Mouse (Mus musculus) lung, embryonic 16.5 days (tissue): ENCODE results near the gene Tm4sf19. TPM values are rescaled to one million over a fixed set of nuclear protein-coding genes. Genes with fewer than 3 reads are reported as not detected.
"Not testable (repeated sequence)": the region's sequence is repeated elsewhere in the genome, so short reads cannot be mapped to it uniquely, and the experiment has no call there.

Experiments
- ATAC-seq: fragments of 200-750 bp; cut with Nextera tagmentation; 2 replicates; pipeline ENCODE4 v1.8.0; 2017; ENCODE audit warnings: low read depth, mild to moderate bottlenecking, moderate library complexity
- H3K27ac ChIP-seq: fragments of 300-500 bp; sonication (generic); 2 replicates; pipeline ENCODE4 v1.5.1; 2014; ENCODE audit warnings: mild to moderate bottlenecking, control low read depth, low read length
- H3K27me3 ChIP-seq: fragments of 300-500 bp; sonication (generic); 2 replicates; pipeline ENCODE4 v1.6.1; 2014; ENCODE audit warnings: low read depth, low read length, mixed read lengths; ENCODE audit not compliant: control insufficient read depth, insufficient read depth
- H3K36me3 ChIP-seq: fragments of 300-500 bp; sonication (generic); 2 replicates; pipeline ENCODE4 v1.6.1; 2014; ENCODE audit warnings: low read length; ENCODE audit not compliant: control insufficient read depth, insufficient read depth
- H3K4me1 ChIP-seq: fragments of 300-500 bp; sonication (generic); replicated peaks from 2 replicates; pipeline ENCODE4 v1.6.1; 2014; ENCODE audit warnings: low read length, mixed read lengths; ENCODE audit not compliant: control insufficient read depth, insufficient read depth
- H3K4me2 ChIP-seq: fragments of 300-500 bp; sonication (generic); 2 replicates; pipeline ENCODE4 v1.6.1; 2014; ENCODE audit warnings: low read depth, low read length, control low read depth
- H3K4me3 ChIP-seq: fragments of 300-500 bp; sonication (generic); 2 replicates; pipeline ENCODE4 v1.5.1; 2014; ENCODE audit warnings: mild to moderate bottlenecking, low read length, control low read depth
- H3K9ac ChIP-seq: fragments of 300-500 bp; sonication (generic); 2 replicates; pipeline ENCODE4 v1.6.1; 2014; ENCODE audit warnings: low read length, control low read depth
- H3K9me3 ChIP-seq: fragments of 300-500 bp; sonication (generic); 2 replicates; pipeline ENCODE4 v1.6.1; 2016; ENCODE audit warnings: low read length; ENCODE audit not compliant: control insufficient read depth
- WGBS: fragments of 180-500 bp; shearing (Covaris S2); extraction: QIAGEN DNeasy Blood & Tissue Kit; methylation state at CpG from one replicate; pipeline ENCODE4 v1.1.7; 2014; 5-methylcytosine and 5-hydroxymethylcytosine counted together
- polyA plus RNA-seq: library from polyadenylated mRNA; unstranded; fragments of >200 nt; fragmentation: Nextera tagmentation; extraction: Ambion mirVana; gene quantifications from 2 replicates; pipeline ENCODE4 v1.2.1, GENCODE M21; 2015

Gene Tm4sf19
- polyA plus RNA-seq, 1 experiment from 2014 or later = not detected

DNA sequence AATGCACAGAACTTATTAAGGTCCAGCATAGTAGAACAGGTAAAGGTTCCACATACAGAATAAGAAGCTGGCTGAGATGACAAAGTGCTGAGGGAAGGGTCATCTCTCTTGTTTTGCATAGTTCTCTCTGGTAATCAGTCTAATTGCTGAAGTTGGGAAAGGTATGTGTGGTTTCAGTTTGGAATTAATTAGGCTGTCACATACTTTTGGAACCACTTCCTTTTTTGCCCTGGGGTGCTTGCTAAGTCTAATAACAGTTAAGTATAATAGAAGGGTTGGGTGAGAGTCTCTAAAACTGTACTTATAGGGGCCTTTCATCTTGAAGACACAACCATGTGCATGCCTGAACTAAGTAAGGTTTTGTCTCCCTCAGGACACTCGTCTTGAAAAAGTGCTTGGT lies 36.4 kb downstream of the Tm4sf19 start:
- no peak overlapping the region for H3K4me3 ChIP-seq
- H3K36me3 ChIP-seq = no peaks in the 10 kb centered on the region
- no peak overlapping the region for H3K27ac ChIP-seq
- peaks cover 15% of the 10 kb centered on the region for H3K4me1 ChIP-seq
- no peak for ATAC-seq
- 50% methylated on average over 1 of the region's 1 CpGs for WGBS
- H3K9ac ChIP-seq = no peak overlapping the region
- no peaks in the 10 kb centered on the region for H3K9me3 ChIP-seq
- no peak overlapping the region for H3K4me2 ChIP-seq
- no peaks in the 10 kb centered on the region for H3K27me3 ChIP-seq

DNA sequence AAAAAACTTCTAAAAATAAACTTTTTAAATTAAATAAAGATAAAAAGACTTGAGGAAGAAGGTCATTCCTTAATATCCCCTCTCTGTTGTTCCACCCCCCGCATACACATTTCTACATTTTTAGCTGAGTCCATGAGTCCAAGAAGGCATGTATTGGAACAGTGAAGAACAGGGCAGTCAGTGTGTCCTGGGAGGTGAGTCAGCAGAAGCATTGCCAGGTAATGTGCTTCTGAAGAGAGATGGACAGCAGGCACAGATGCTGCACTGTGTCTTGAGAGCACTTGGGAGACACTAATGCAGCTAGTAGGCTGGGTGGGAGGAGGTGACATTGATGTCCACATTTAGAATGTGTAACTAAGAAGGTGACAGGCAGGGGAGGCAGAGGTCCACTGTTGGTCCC lies 37.0 kb downstream of the Tm4sf19 start:
- no peak overlapping the region for H3K4me3 ChIP-seq
- no peak overlapping the region for H3K27ac ChIP-seq
- no peak overlapping the region for H3K9ac ChIP-seq
- no peaks in the 10 kb centered on the region for H3K36me3 ChIP-seq
- no peaks in the 10 kb centered on the region for H3K9me3 ChIP-seq
- H3K4me2 ChIP-seq = no peak overlapping the region
- no peak for ATAC-seq
- peaks cover 11% of the 10 kb centered on the region for H3K4me1 ChIP-seq
- 98% methylated on average over 1 of the region's 1 CpGs for WGBS
- H3K27me3 ChIP-seq = no peaks in the 10 kb centered on the region

- 89% methylated on average over 3 of the region's 3 CpGs for WGBS
- no peaks in the 10 kb centered on the region for H3K9me3 ChIP-seq
- H3K4me3 ChIP-seq = no peak overlapping the region
- no peaks in the 10 kb centered on the region for H3K4me1 ChIP-seq
- H3K27ac ChIP-seq = no peak overlapping the region
- H3K36me3 ChIP-seq = no peaks in the 10 kb centered on the region
- no peak for ATAC-seq
- H3K9ac ChIP-seq = no peak overlapping the region
- no peaks in the 10 kb centered on the region for H3K27me3 ChIP-seq
- no peak overlapping the region for H3K4me2 ChIP-seq
These were observed 41.1 kb downstream of the Tm4sf19 start for GRCm38 (mm10) chr16:32441432-32441831.

- WGBS = 77% methylated on average over 3 of the region's 3 CpGs
- H3K27ac ChIP-seq, H3K27me3 ChIP-seq, H3K9ac ChIP-seq, H3K9me3 ChIP-seq, H3K4me1 ChIP-seq, H3K4me3 ChIP-seq, H3K4me2 ChIP-seq, ATAC-seq, H3K36me3 ChIP-seq: not testable (repeated sequence)
These were observed 44.3 kb downstream of the Tm4sf19 start for GRCm38 (mm10) chr16:32444615-32445014.

DNA sequence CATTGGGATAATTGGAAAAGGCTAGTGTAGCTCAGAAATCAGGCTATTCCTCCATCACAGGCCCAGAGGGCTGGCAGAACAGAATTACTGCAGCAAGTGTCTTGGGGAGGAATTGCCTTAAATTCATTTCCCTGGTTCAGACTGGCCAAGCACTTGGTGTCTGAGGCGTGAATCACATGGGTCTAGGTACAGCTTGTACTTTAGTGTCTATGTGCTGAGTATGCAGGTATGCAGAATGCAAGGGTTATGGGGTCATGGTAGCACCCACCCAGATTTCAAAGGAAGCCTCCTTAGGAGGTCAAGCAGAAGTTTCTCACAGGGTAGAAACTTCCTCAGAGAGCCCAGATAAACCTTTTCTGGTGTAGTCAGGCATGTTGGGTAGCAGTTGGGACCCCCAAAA lies 45.3 kb downstream of the Tm4sf19 start:
- ATAC-seq = no peak
- no peak overlapping the region for H3K27ac ChIP-seq
- no peaks in the 10 kb centered on the region for H3K4me1 ChIP-seq
- WGBS = 96% methylated on average over 1 of the region's 1 CpGs
- H3K4me3 ChIP-seq = no peak overlapping the region
- H3K27me3 ChIP-seq = no peaks in the 10 kb centered on the region
- H3K9me3 ChIP-seq = no peaks in the 10 kb centered on the region
- no peak overlapping the region for H3K4me2 ChIP-seq
- no peaks in the 10 kb centered on the region for H3K36me3 ChIP-seq
- H3K9ac ChIP-seq = no peak overlapping the region

GRCm38 (mm10) chr16:32446563-32447138 lies 46.3 kb downstream of the Tm4sf19 start:
- Histone ChIP-seq H3K4me1 (no peaks in the 10 kb centered on the region), H3K36me3 (no peaks in the 10 kb centered on the region), H3K4me3 (no peak overlapping the region), H3K27ac (no peak overlapping the region), H3K9me3 (no peaks in the 10 kb centered on the region), H3K4me2 (no peak overlapping the region), H3K27me3 (no peaks in the 10 kb centered on the region), H3K9ac (no peak overlapping the region)
- WGBS = 49% methylated on average over 2 of the region's 2 CpGs
- no peak for ATAC-seq

DNA sequence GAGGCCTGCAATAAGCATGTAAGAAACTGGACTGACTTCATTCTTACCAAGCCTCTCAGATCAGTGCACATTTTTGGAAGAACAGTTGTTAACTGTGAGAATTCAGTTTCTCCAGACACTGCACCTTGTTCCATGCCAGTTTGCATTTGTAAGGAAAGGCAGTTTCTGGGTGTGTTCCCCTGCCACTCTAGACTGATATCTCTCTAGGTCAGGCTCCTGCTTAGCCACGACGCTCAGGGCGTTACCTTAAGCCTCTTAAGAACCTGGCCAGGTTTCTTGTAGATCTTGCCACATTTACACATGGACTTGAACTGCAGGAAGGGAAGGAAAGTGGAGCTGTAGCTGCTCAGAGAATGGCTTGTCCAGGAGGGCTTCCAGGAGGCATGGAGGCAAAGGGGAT lies 49.4 kb downstream of the Tm4sf19 start:
- 0 out of 2 replicates have a peak, but pooled peaks have one; percentile 62 for ATAC-seq
- no peaks in the 10 kb centered on the region for H3K4me1 ChIP-seq
- peaks cover 3% of the 10 kb centered on the region; the same call in 1 of the 2 replicates for H3K36me3 ChIP-seq
- H3K4me2 ChIP-seq = no peak overlapping the region
- H3K27ac ChIP-seq = no peak overlapping the region; the same call in 1 of the 2 replicates
- no peaks in the 10 kb centered on the region for H3K9me3 ChIP-seq
- WGBS = 55% methylated on average over 3 of the region's 3 CpGs
- H3K9ac ChIP-seq = no peak overlapping the region
- no peak overlapping the region for H3K4me3 ChIP-seq
- H3K27me3 ChIP-seq = no peaks in the 10 kb centered on the region

DNA sequence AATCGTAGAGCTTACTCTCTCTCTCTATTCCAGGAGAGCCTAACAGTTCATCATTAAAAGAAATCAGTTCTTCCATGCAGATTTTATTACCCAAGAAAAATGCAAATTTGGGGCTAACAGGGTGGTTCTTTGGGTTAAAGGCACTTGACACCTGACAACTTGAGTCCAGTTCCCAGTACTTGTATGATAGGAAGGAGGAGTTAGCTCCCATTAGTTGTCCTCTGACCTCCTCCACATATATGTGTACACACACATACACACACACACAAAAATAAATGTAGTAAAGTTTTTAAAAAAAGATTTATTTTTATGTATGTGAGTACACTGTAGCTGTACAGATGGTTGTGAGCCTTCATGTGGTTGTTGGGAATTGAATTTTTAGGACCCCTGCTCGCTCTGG lies 49.8 kb downstream of the Tm4sf19 start:
- H3K36me3 ChIP-seq = peaks cover 4% of the 10 kb centered on the region
- no peak overlapping the region for H3K9ac ChIP-seq
- no peak for ATAC-seq
- no peak overlapping the region for H3K27ac ChIP-seq
- no peaks in the 10 kb centered on the region for H3K27me3 ChIP-seq
- WGBS = 94% methylated on average over 2 of the region's 2 CpGs
- no peaks in the 10 kb centered on the region for H3K9me3 ChIP-seq
- H3K4me3 ChIP-seq = no peak overlapping the region
- no peaks in the 10 kb centered on the region for H3K4me1 ChIP-seq
- no peak overlapping the region for H3K4me2 ChIP-seq

- H3K36me3 ChIP-seq = peaks cover 9% of the 10 kb centered on the region
- 90% methylated on average over 8 of the region's 8 CpGs for WGBS
- no peak overlapping the region for H3K27ac ChIP-seq
- H3K4me3 ChIP-seq = no peak overlapping the region
- no peak overlapping the region for H3K4me2 ChIP-seq
- H3K9ac ChIP-seq = no peak overlapping the region
- no peaks in the 10 kb centered on the region for H3K9me3 ChIP-seq
- no peaks in the 10 kb centered on the region for H3K27me3 ChIP-seq
- ATAC-seq = no peak
- no peaks in the 10 kb centered on the region; the same call in 1 of the 2 replicates for H3K4me1 ChIP-seq
These were observed 52.8 kb downstream of the Tm4sf19 start for GRCm38 (mm10) chr16:32453102-32453501.

- H3K9ac ChIP-seq = no peak overlapping the region
- no peaks in the 10 kb centered on the region for H3K9me3 ChIP-seq
- H3K4me2 ChIP-seq = no peak overlapping the region
- H3K27me3 ChIP-seq = no peaks in the 10 kb centered on the region
- no peaks in the 10 kb centered on the region; the same call in 1 of the 2 replicates for H3K4me1 ChIP-seq
- peaks cover 9% of the 10 kb centered on the region for H3K36me3 ChIP-seq
- H3K4me3 ChIP-seq = no peak overlapping the region
- WGBS = 90% methylated on average over 5 of the region's 5 CpGs
- H3K27ac ChIP-seq = no peak overlapping the region
- ATAC-seq = no peak
These were observed 54.3 kb downstream of the Tm4sf19 start for GRCm38 (mm10) chr16:32454646-32455045.
